Mouse (Mus musculus) hindbrain, embryonic 15.5 days (tissue): Measurements from ENCODE around the gene Olfml2b. TPM values are rescaled to one million over a fixed set of nuclear protein-coding genes. Genes with fewer than 3 reads are reported as not detected.
A peak's percentile ranks its signal among the peaks of the same experiment; 100 is the strongest.

Experiments
- ATAC-seq: fragments of 200-750 bp; cut with Nextera tagmentation; 2 replicates; pipeline ENCODE4 v1.8.0; 2017; ENCODE audit warnings: low read depth, moderate number of reproducible peaks, moderate TSS enrichment; ENCODE audit not compliant: low FRiP score
- H3K27ac ChIP-seq: fragments of 300-500 bp; sonication (generic); replicated peaks from 2 replicates; pipeline ENCODE4 v1.5.1; 2015; ENCODE audit warnings: mild to moderate bottlenecking, inconsistent platforms
- H3K27me3 ChIP-seq: fragments of 300-500 bp; sonication (generic); 2 replicates; pipeline ENCODE4 v1.6.1; 2015; ENCODE audit warnings: control low read depth, inconsistent platforms
- H3K36me3 ChIP-seq: fragments of 300-500 bp; sonication (generic); 2 replicates; pipeline ENCODE4 v1.6.1; 2015; ENCODE audit warnings: control low read depth, inconsistent platforms
- H3K4me1 ChIP-seq: fragments of 300-500 bp; sonication (generic); replicated peaks from 2 replicates; pipeline ENCODE4 v1.6.1; 2015; ENCODE audit warnings: control low read depth, inconsistent platforms
- H3K4me2 ChIP-seq: fragments of 300-500 bp; sonication (generic); 2 replicates; pipeline ENCODE4 v1.6.1; 2015; ENCODE audit warnings: moderate library complexity, mild to moderate bottlenecking, inconsistent platforms
- H3K4me3 ChIP-seq: fragments of 300-500 bp; sonication (generic); 2 replicates; pipeline ENCODE4 v1.5.1; 2015; ENCODE audit warnings: mild to moderate bottlenecking, inconsistent platforms
- H3K9ac ChIP-seq: fragments of 300-500 bp; sonication (generic); 2 replicates; pipeline ENCODE4 v1.6.1; 2015; ENCODE audit warnings: inconsistent platforms
- H3K9me3 ChIP-seq: fragments of 300-500 bp; sonication (generic); 2 replicates; pipeline ENCODE4 v1.6.1; 2016; ENCODE audit warnings: control low read depth, inconsistent platforms
- WGBS: fragments of 180-500 bp; shearing (Covaris S2); methylation state at CpG from one replicate; pipeline ENCODE4 v1.1.7; 2015; 5-methylcytosine and 5-hydroxymethylcytosine counted together
- polyA plus RNA-seq: library from polyadenylated mRNA; unstranded; fragments of >200 nt; fragmentation: Nextera tagmentation; extraction: Ambion mirVana; gene quantifications from 2 replicates; pipeline ENCODE4 v1.2.1, GENCODE M21; 2015

The Olfml2b gene
- polyA plus RNA-seq, 1 experiment from 2014 or later: 5.0 TPM

GRCm38 (mm10) chr1:170651046-170651723 lies 6.9 kb downstream of the Olfml2b start:
- Histone ChIP-seq H3K9me3 (no peaks in the 10 kb centered on the region), H3K27ac (no peak overlapping the region), H3K36me3 (no peaks in the 10 kb centered on the region), H3K27me3 (no peaks in the 10 kb centered on the region), H3K4me2 (no peak overlapping the region), H3K9ac (no peak overlapping the region), H3K4me3 (no peak overlapping the region), H3K4me1 (peaks cover 7% of the 10 kb centered on the region; the same call in 1 of the 2 replicates)
- 60% methylated on average over 6 of the region's 6 CpGs for WGBS
- ATAC-seq: no peak

GRCm38 (mm10) chr1:170651989-170652740 lies 7.8 kb downstream of the Olfml2b start:
- 74% methylated on average over 15 of the region's 15 CpGs for WGBS
- Histone ChIP-seq H3K4me1 (no peaks in the 10 kb centered on the region), H3K4me3 (no peak overlapping the region), H3K27me3 (no peaks in the 10 kb centered on the region), H3K9me3 (no peaks in the 10 kb centered on the region), H3K4me2 (no peak overlapping the region), H3K36me3 (no peaks in the 10 kb centered on the region), H3K9ac (no peak overlapping the region), H3K27ac (no peak overlapping the region)
- ATAC-seq: no peak

GRCm38 (mm10) chr1:170655280-170655917 lies 11.1 kb downstream of the Olfml2b start:
- WGBS: 39% methylated on average over 5 of the region's 5 CpGs
- no peak overlapping the region for H3K9ac ChIP-seq
- no peaks in the 10 kb centered on the region for H3K27me3 ChIP-seq
- no peak overlapping the region for H3K4me2 ChIP-seq
- H3K4me3 ChIP-seq: no peak overlapping the region
- no peaks in the 10 kb centered on the region for H3K4me1 ChIP-seq
- no peaks in the 10 kb centered on the region for H3K9me3 ChIP-seq
- no peak overlapping the region for H3K27ac ChIP-seq
- peak; percentile 50; the same call in 1 of the 2 replicates for ATAC-seq
- no peaks in the 10 kb centered on the region for H3K36me3 ChIP-seq

DNA sequence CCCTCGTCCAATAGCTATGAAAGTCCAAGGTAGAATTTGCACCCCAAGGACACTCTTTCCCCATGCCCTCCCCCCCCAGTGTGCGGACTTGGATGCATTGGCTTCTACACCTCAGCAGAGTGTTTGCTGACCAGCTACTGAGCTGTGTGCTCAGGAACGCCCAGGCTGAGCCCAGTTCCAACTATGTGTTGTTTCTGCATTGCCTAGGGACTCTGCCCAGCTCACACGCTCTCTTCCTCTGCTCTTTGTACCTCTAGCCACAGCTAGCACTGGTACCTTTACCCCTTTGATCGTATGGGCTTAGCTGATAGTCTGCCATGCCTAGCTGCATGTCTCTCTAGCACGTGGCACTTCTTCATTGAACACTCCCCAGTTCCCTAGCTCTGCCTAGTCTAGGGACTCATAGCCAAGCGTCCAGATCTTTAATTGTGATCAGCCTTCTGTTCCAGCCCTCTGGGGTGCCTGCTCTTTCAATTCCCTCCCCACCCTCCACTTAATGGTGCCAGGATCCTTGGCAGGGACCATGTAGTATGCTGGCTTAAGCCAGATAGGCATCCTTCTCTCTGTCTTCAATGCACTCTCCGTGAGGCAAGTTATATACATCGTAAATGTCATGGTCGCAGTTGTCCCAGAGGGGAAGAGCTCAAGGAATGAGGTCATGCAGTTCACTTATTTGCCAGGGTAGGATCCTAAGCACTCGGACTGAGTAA lies 12.3 kb downstream of the Olfml2b start:
- ATAC-seq: 0 out of 2 replicates have a peak, but pooled peaks have one; percentile 12
- H3K36me3 ChIP-seq: no peaks in the 10 kb centered on the region
- H3K9me3 ChIP-seq: no peaks in the 10 kb centered on the region
- 70% methylated on average over 11 of the region's 11 CpGs for WGBS
- H3K9ac ChIP-seq: no peak overlapping the region
- no peaks in the 10 kb centered on the region for H3K27me3 ChIP-seq
- no peak overlapping the region for H3K4me3 ChIP-seq
- H3K27ac ChIP-seq: no peak overlapping the region
- no peak overlapping the region for H3K4me2 ChIP-seq
- H3K4me1 ChIP-seq: no peaks in the 10 kb centered on the region

DNA sequence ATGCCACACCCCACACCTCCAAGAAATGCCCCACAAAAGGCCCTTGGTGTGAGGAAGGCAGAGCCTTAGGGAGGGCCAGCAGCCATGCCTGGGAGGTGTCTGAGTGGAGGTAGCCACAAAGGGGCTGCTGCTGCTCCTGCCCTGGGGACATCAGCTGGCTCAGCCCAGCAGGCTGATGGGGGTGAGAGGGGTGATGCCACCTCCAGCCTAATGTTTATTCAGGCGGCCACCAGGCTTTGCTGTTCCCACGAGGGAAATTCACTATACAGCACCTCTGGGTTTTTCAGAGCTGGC lies 12.8 kb downstream of the Olfml2b start:
- no peak overlapping the region for H3K9ac ChIP-seq
- 44% methylated on average over 2 of the region's 2 CpGs for WGBS
- no peak overlapping the region for H3K4me3 ChIP-seq
- H3K36me3 ChIP-seq: no peaks in the 10 kb centered on the region
- no peak overlapping the region for H3K27ac ChIP-seq
- no peaks in the 10 kb centered on the region for H3K27me3 ChIP-seq
- no peak overlapping the region for H3K4me2 ChIP-seq
- no peak for ATAC-seq
- no peaks in the 10 kb centered on the region for H3K4me1 ChIP-seq
- H3K9me3 ChIP-seq: no peaks in the 10 kb centered on the region

GRCm38 (mm10) chr1:170657643-170658314 lies 13.4 kb downstream of the Olfml2b start:
- ATAC-seq: no peak
- H3K4me2 ChIP-seq: no peak overlapping the region
- H3K27me3 ChIP-seq: no peaks in the 10 kb centered on the region
- no peaks in the 10 kb centered on the region for H3K4me1 ChIP-seq
- H3K27ac ChIP-seq: no peak overlapping the region
- 50% methylated on average over 13 of the region's 13 CpGs for WGBS
- no peak overlapping the region for H3K4me3 ChIP-seq
- H3K36me3 ChIP-seq: no peaks in the 10 kb centered on the region
- H3K9me3 ChIP-seq: no peaks in the 10 kb centered on the region
- H3K9ac ChIP-seq: no peak overlapping the region

GRCm38 (mm10) chr1:170659260-170659659 lies 14.9 kb downstream of the Olfml2b start:
- no peak overlapping the region for H3K4me3 ChIP-seq
- no peak for ATAC-seq
- H3K27me3 ChIP-seq: no peaks in the 10 kb centered on the region
- H3K27ac ChIP-seq: no peak overlapping the region
- WGBS: 78% methylated on average over 13 of the region's 13 CpGs
- H3K9ac ChIP-seq: no peak overlapping the region
- no peaks in the 10 kb centered on the region for H3K9me3 ChIP-seq
- no peaks in the 10 kb centered on the region for H3K4me1 ChIP-seq
- no peaks in the 10 kb centered on the region for H3K36me3 ChIP-seq
- H3K4me2 ChIP-seq: no peak overlapping the region

- H3K27me3 ChIP-seq: no peaks in the 10 kb centered on the region
- no peak for ATAC-seq
- H3K36me3 ChIP-seq: no peaks in the 10 kb centered on the region
- 0 out of 2 replicates have a peak overlapping the region, but pooled peaks have one; percentile 41 for H3K27ac ChIP-seq
- H3K4me2 ChIP-seq: no peak overlapping the region
- no peak overlapping the region for H3K9ac ChIP-seq
- H3K9me3 ChIP-seq: no peaks in the 10 kb centered on the region
- H3K4me3 ChIP-seq: no peak overlapping the region
- 0 out of 2 replicates have a peak, but pooled peaks cover 3% of the 10 kb centered on the region for H3K4me1 ChIP-seq
- WGBS: 75% methylated on average over 11 of the region's 11 CpGs
These were observed 20.4 kb downstream of the Olfml2b start for GRCm38 (mm10) chr1:170664620-170665185.

DNA sequence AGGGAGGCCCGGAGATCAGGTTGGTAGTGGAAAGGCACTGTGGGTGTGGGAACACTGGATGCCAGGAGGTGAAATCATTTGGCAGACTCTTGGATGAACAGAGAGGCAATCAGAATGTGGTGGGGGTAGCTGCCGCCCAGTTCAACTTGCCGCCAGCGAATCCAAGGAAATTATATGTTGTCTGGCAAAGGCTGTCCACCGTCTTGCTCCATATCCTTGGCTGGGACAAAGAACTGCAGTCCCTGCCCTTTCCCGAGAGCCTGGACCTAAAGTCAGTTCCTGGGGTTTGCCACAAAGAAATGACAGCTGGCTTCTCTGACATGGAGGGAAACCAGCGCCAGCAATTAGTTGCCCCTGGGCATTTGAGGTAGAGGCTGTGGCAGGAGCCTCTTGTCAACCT lies 20.9 kb downstream of the Olfml2b start:
- Histone ChIP-seq H3K27ac (no peak overlapping the region), H3K4me1 (0 out of 2 replicates have a peak, but pooled peaks cover 3% of the 10 kb centered on the region), H3K4me3 (no peak overlapping the region), H3K36me3 (no peaks in the 10 kb centered on the region), H3K9ac (no peak overlapping the region), H3K4me2 (no peak overlapping the region), H3K27me3 (no peaks in the 10 kb centered on the region), H3K9me3 (no peaks in the 10 kb centered on the region)
- 62% methylated on average over 7 of the region's 7 CpGs for WGBS
- peak; percentile 61; the same call in 1 of the 2 replicates for ATAC-seq

- H3K27me3 ChIP-seq: no peaks in the 10 kb centered on the region
- H3K4me1 ChIP-seq: no peaks in the 10 kb centered on the region
- H3K4me2 ChIP-seq: no peak overlapping the region
- no peak overlapping the region for H3K9ac ChIP-seq
- no peaks in the 10 kb centered on the region for H3K9me3 ChIP-seq
- 39% methylated on average over 9 of the region's 9 CpGs for WGBS
- no peak overlapping the region for H3K27ac ChIP-seq
- no peaks in the 10 kb centered on the region for H3K36me3 ChIP-seq
- ATAC-seq: 0 out of 2 replicates have a peak, but pooled peaks have one; percentile 54
- H3K4me3 ChIP-seq: no peak overlapping the region
These were observed 29.9 kb downstream of the Olfml2b start for GRCm38 (mm10) chr1:170674184-170674775.

GRCm38 (mm10) chr1:170677681-170678080 lies 33.3 kb downstream of the Olfml2b start:
- H3K9me3 ChIP-seq: no peaks in the 10 kb centered on the region
- H3K36me3 ChIP-seq: no peaks in the 10 kb centered on the region; the same call in 1 of the 2 replicates
- no peak for ATAC-seq
- H3K4me3 ChIP-seq: no peak overlapping the region
- 98% methylated on average over 4 of the region's 4 CpGs for WGBS
- H3K4me2 ChIP-seq: no peak overlapping the region
- H3K9ac ChIP-seq: no peak overlapping the region
- no peaks in the 10 kb centered on the region; the same call in 1 of the 2 replicates for H3K4me1 ChIP-seq
- no peaks in the 10 kb centered on the region for H3K27me3 ChIP-seq
- H3K27ac ChIP-seq: no peak overlapping the region
